Mouse (Mus musculus) erythroblast, embryonic 14.5 days (primary cell): Measurements from ENCODE around the gene Tmprss11a.

Experiments
- GATA1 ChIP-seq: IDR thresholded peaks from 2 replicates; pipeline ENCODE4 v1.6.1; 2012; ENCODE audit warnings: low read length, inconsistent platforms, mixed read lengths
- TAL1 ChIP-seq: IDR thresholded peaks from 3 replicates; pipeline ENCODE4 v1.6.1; 2012; ENCODE audit warnings: low read length, inconsistent platforms, mixed read lengths

- TF ChIP-seq GATA1 (no peak), TAL1 (no peak)
Observed at GRCm38 (mm10) chr5:86439306-86439705, 29.5 kb downstream of the Tmprss11a start.
